Mouse (Mus musculus) adrenal gland, adult 18-20 months (tissue): Measurements from ENCODE around the gene Olfr458. TPM values are rescaled to one million over a fixed set of nuclear protein-coding genes. Genes with fewer than 3 reads are reported as not detected.

Source experiments
- total RNA-seq, 2 experiments: library from RNA; stranded (reverse); gene quantifications; 1 replicate in 1 of 2; 2 replicates in 1 of 2; pipeline ENCODE4 v1.2.3; 2021

Gene Olfr458
- total RNA-seq, 2 experiments from 2014 or later = not detected

Other genes starting within 250 kb of the Olfr458 start
- not detected for gene Tas2r144, start 249.9 kb downstream of the Olfr458 start, total RNA-seq
- gene Gstk1, start 219.3 kb downstream of the Olfr458 start, total RNA-seq = 100 to 1,000 TPM in 1 of 2 experiments, 10 to 100 TPM in 1; 79.7 to 476 TPM
- 1 to 10 TPM in 1 of 2 experiments, under 1 TPM in 1; 0.35 to 5.6 TPM for gene Tmem139, start 203.2 kb downstream of the Olfr458 start, total RNA-seq
- gene Casp2, start 200.2 kb downstream of the Olfr458 start, total RNA-seq = 10 to 100 TPM; 16.6 to 24.1 TPM
- gene Clcn1, start 178.5 kb downstream of the Olfr458 start, total RNA-seq = under 1 TPM; 0.10 TPM
- under 1 TPM; 0.13 to 0.29 TPM for gene Fam131b, start 140.6 kb downstream of the Olfr458 start, total RNA-seq
- gene Zyx, start 115.6 kb downstream of the Olfr458 start, total RNA-seq = 100 to 1,000 TPM; 115 to 138 TPM
- under 1 TPM; 0.45 to 0.46 TPM for gene Epha1, start 91.9 kb downstream of the Olfr458 start, total RNA-seq
- gene Tas2r143, start 65.0 kb downstream of the Olfr458 start, total RNA-seq = 1 to 10 TPM in 1 of 2 experiments, not detected in 1; 4.5 TPM
- 1 to 10 TPM in 1 of 2 experiments, under 1 TPM in 1; 0.38 to 3.4 TPM for gene Tas2r135, start 59.8 kb downstream of the Olfr458 start, total RNA-seq
- under 1 TPM in 1 of 2 experiments, not detected in 1; 0.89 TPM for gene Tas2r126, start 30.7 kb downstream of the Olfr458 start, total RNA-seq
- not detected for gene Olfr457, start 11.1 kb upstream of the Olfr458 start, total RNA-seq
- gene Olfr456, start 22.0 kb upstream of the Olfr458 start, total RNA-seq = not detected
- gene Olfr455, start 82.4 kb upstream of the Olfr458 start, total RNA-seq = not detected
- gene Tcaf3, start 132.5 kb upstream of the Olfr458 start, total RNA-seq = not detected
- gene Tcaf2, start 180.1 kb upstream of the Olfr458 start, total RNA-seq = 10 to 100 TPM; 13.1 to 18.9 TPM
- 100 to 1,000 TPM in 1 of 2 experiments, 10 to 100 TPM in 1; 75.1 to 107 TPM for gene Tcaf1, start 244.9 kb upstream of the Olfr458 start, total RNA-seq